Mouse (Mus musculus) cortical plate, adult 2 months (tissue): ENCODE results near the gene Car5a.

Experiments
- CTCF ChIP-seq: fragments of 200-500 bp; IDR thresholded peaks from 2 replicates; pipeline ENCODE4 v1.5.1; 2011; ENCODE audit warnings: mild to moderate bottlenecking, control low read depth, low read length; ENCODE audit not compliant: insufficient read depth; ENCODE audit errors: extremely low read depth
- POLR2A ChIP-seq: fragments of 200-500 bp; IDR thresholded peaks from 2 replicates; pipeline ENCODE4 v1.6.1; 2011; ENCODE audit warnings: mild to moderate bottlenecking, low read length, control low read depth; ENCODE audit not compliant: insufficient read depth; ENCODE audit errors: extremely low read depth

GRCm38 (mm10) chr8:121935341-121936294, 9.1 kb downstream of the Car5a start:
- TF ChIP-seq CTCF (peak; percentile 28; the same call in 1 of the 2 replicates), POLR2A (no peak)
